ENCODE assay signal across 25 mouse cellular contexts in the genomic region with DNA sequence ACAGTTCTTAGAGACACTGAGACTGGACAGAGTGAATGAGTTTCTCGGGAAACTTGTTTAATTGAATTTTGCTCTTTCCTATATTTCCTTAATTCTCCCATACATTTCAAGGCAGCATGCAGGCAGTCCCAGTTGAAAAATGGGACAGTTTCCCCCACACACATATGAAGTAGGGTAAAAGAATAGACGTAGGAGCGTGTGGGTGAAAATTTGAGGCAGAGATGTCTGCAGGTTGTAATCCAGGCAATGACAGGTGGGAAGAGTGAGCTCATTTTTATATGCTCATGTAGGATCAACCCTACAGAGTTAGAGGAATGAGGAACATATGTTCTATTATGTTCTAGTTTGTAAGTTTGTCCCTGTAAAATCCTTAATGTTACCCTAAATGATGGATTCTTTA.
"Had no signal": no experiment of that assay in that cellular context is flagged by ENCODE, and none has a peak within 500 bp of the region (broad histone marks: within the 10 kb centered on the region; RNA-seq: fewer than 3 reads in every experiment).

No protein-coding gene starts in this region.

- H3K4me1 ChIP-seq: embryonic facial prominence, embryonic 10.5 days; embryonic facial prominence, embryonic 12.5 days; embryonic facial prominence, embryonic 13.5 days; embryonic facial prominence, embryonic 15.5 days; forebrain, embryonic 12.5 days; forebrain, embryonic 13.5 days; forebrain, embryonic 15.5 days; heart, embryonic 10.5 days had no signal

- H3K9me3 ChIP-seq: embryonic facial prominence, embryonic 10.5 days; embryonic facial prominence, embryonic 12.5 days; embryonic facial prominence, embryonic 13.5 days; embryonic facial prominence, embryonic 15.5 days; forebrain, embryonic 10.5 days; forebrain, embryonic 12.5 days; forebrain, embryonic 13.5 days; forebrain, embryonic 15.5 days; heart, embryonic 10.5 days had no signal

- ATAC-seq: forebrain, embryonic 13.5 days; forebrain, embryonic 14.5 days; forebrain, embryonic 15.5 days; forebrain, embryonic 16.5 days; forebrain, postnatal 0 days had no signal

- H3K9ac ChIP-seq: embryonic facial prominence, embryonic 12.5 days; embryonic facial prominence, embryonic 13.5 days; embryonic facial prominence, embryonic 15.5 days; forebrain, embryonic 12.5 days; forebrain, embryonic 13.5 days; forebrain, embryonic 15.5 days; forebrain, postnatal 0 days had no signal

- DNase-seq: cerebellum, adult 8-10 months; cerebellum, postnatal 10 days; cerebellum, postnatal 14 days; cerebellum, postnatal 36 days; forebrain, postnatal 0 days; gastrocnemius, adult 2 months; gastrocnemius, postnatal 10 days; gastrocnemius, postnatal 14 days; gastrocnemius, postnatal 25 days; gastrocnemius, postnatal 36 days; heart, adult 11 months; heart, adult 18-20 months; heart, adult 2 months had no signal

- H3K4me3 ChIP-seq: embryonic facial prominence, embryonic 10.5 days; embryonic facial prominence, embryonic 12.5 days; embryonic facial prominence, embryonic 13.5 days; embryonic facial prominence, embryonic 15.5 days; erythroblast, embryonic 14.5 days; forebrain, embryonic 10.5 days; forebrain, embryonic 12.5 days; forebrain, embryonic 13.5 days; forebrain, embryonic 15.5 days; gastrocnemius, adult 2 months; heart, adult 2 months; heart, embryonic 10.5 days had no signal

- H3K36me3 ChIP-seq: embryonic facial prominence, embryonic 10.5 days; embryonic facial prominence, embryonic 12.5 days; embryonic facial prominence, embryonic 13.5 days; embryonic facial prominence, embryonic 15.5 days; forebrain, embryonic 10.5 days; forebrain, embryonic 12.5 days; forebrain, embryonic 15.5 days; heart, embryonic 10.5 days had no signal

- H3K27me3 ChIP-seq: embryonic facial prominence, embryonic 12.5 days; embryonic facial prominence, embryonic 13.5 days; embryonic facial prominence, embryonic 15.5 days; forebrain, embryonic 12.5 days; forebrain, embryonic 13.5 days; forebrain, embryonic 15.5 days had no signal

- H3K27ac ChIP-seq: embryonic facial prominence, embryonic 10.5 days; embryonic facial prominence, embryonic 12.5 days; embryonic facial prominence, embryonic 13.5 days; embryonic facial prominence, embryonic 15.5 days; forebrain, embryonic 10.5 days; forebrain, embryonic 12.5 days; forebrain, embryonic 13.5 days; forebrain, embryonic 15.5 days; gastrocnemius, adult 2 months; heart, adult 2 months; heart, embryonic 10.5 days had no signal

- H3K4me2 ChIP-seq: embryonic facial prominence, embryonic 12.5 days; embryonic facial prominence, embryonic 13.5 days; embryonic facial prominence, embryonic 15.5 days; forebrain, embryonic 12.5 days; forebrain, embryonic 13.5 days; forebrain, embryonic 15.5 days had no signal
